Mouse (Mus musculus) skeletal muscle tissue, postnatal 0 days (tissue): ENCODE measurements around the gene Vezf1. TPM values are rescaled to one million over a fixed set of nuclear protein-coding genes. Genes with fewer than 3 reads are reported as not detected.

Experiments used
- polyA plus RNA-seq: library from polyadenylated mRNA; unstranded; fragments of >200 nt; fragmentation: Nextera tagmentation; extraction: Ambion mirVana; gene quantifications from 2 replicates; pipeline ENCODE4 v1.2.1, GENCODE M21; 2015

Vezf1 gene
- 18.0 and 18.6 TPM in 2 replicates for polyA plus RNA-seq

GRCm38 (mm10) chr11:88067586-88068410 is at the start of gene Vezf1:
TSS of gene Vezf1 (plus strand) at chr11:88068279.

GRCm38 (mm10) chr11:88046944-88047794 is 20.9 kb upstream of the Vezf1 start, which contains the start of gene Srsf1:
TSS of gene Srsf1 (plus strand) at chr11:88047373.

DNA sequence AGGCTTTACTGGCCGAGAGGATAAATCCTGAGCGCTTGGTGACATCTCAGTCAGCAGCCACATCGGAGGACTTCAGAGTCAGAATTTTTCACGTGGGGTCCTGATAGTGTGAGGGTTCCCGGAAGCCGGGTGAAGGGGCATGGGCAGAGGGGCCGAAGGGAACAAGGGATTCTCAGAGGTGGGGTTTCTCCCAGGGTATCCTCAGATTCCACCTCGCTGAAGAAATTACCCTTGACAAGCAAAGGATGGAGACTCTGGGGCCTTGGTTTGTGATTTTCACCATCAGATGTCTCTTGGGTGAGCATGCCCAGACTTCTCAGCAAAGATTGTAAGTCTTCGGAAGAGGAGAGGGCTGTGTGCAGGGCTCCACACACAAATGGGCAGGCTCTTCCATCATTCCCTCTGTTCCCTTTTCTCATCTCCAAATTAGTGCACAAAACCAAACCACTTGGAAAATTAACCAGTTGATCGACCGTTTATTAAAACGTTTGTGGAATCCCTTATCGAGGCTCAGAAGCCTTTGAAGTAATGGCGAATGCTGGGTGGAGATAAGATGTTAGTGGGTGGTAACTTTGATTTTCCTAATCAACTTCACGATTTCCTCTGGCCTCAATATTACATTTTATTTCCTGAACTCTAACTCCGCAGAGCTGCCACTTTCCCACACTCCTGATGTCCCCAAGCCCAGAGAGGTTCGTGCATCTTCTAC is 30.1 kb downstream of the Vezf1 start, which contains the start of gene Cuedc1:
Cuedc1 (plus strand) TSS at position 38 of the 709 bp plus-strand sequence.

Other genes starting within 250 kb of the Vezf1 start
- gene Lpo, start 240.0 kb upstream of the Vezf1 start, polyA plus RNA-seq: 0.05 TPM in 1 of 2 replicates, not detected in the other
- gene Mks1, start 215.1 kb upstream of the Vezf1 start, polyA plus RNA-seq: 4.5 and 4.7 TPM in 2 replicates
- gene Epx, start 192.7 kb upstream of the Vezf1 start, polyA plus RNA-seq: 0.33 and 0.65 TPM in 2 replicates
- gene Olfr462, start 176.0 kb upstream of the Vezf1 start, polyA plus RNA-seq: not detected in 2 replicates
- gene Olfr463, start 170.9 kb upstream of the Vezf1 start, polyA plus RNA-seq: not detected in 2 replicates
- not detected in 2 replicates for gene Olfr464, start 147.3 kb upstream of the Vezf1 start, polyA plus RNA-seq
- 16.7 and 21.4 TPM in 2 replicates for gene Dynll2, start 80.7 kb upstream of the Vezf1 start, polyA plus RNA-seq
- 76.3 and 87.9 TPM in 2 replicates for gene Srsf1, start 20.9 kb upstream of the Vezf1 start, polyA plus RNA-seq
- 20.6 and 21.2 TPM in 2 replicates for gene Cuedc1, start 29.8 kb downstream of the Vezf1 start, polyA plus RNA-seq
- gene Mrps23, start 136.1 kb downstream of the Vezf1 start, polyA plus RNA-seq: 75.1 and 84.3 TPM in 2 replicates
- not detected in 2 replicates for gene Ccdc182, start 225.8 kb downstream of the Vezf1 start, polyA plus RNA-seq